Mouse (Mus musculus): ENCODE results near the gene Gm21764. TPM values are rescaled to one million over a fixed set of nuclear protein-coding genes. Genes with fewer than 3 reads are reported as not detected.

Gene Gm21764
- not detected in 2 replicates for polyA plus RNA-seq (2012; rRNA removed)

GRCm38 (mm10) chrY:18061712-18062111, at the start of gene Gm21764:
TSS of gene Gm21764 (minus strand) at chrY:18061812.

DNA sequence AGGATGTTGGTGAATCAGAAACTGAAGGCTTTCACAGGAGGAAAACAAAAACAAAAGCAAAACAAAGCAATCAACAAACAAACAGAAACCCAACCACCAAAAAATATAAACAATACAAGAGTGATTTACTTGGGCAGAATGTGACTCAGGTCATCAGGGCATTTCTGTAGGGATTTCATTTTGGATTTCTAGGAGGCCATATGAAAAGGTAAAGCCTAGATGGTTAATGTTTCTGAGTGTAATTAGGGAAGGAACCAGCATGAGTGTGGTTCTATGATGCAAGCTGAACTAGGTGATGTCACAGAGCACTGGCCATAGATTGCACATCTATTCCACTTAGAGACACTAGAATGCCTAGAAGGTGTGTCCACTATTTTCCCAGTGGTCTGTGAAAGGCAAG, 27.2 kb upstream of the Gm21764 start, which contains the start of gene Ssty1:
Ssty1 (plus strand) TSS at position 301 of the 400 bp plus-strand sequence.

Other genes starting within 250 kb of the Gm21764 start
- gene Gm21904, start 215.5 kb downstream of the Gm21764 start, polyA plus RNA-seq (2012; rRNA removed): not detected in 2 replicates
- gene Gm20772, start 187.1 kb downstream of the Gm21764 start, polyA plus RNA-seq (2012; rRNA removed): not detected in 2 replicates
- gene Gm20831, start 187.1 kb downstream of the Gm21764 start, polyA plus RNA-seq (2012; rRNA removed): not detected in 2 replicates
- gene Srsy, start 124.5 kb downstream of the Gm21764 start, polyA plus RNA-seq (2012; rRNA removed): not detected in 2 replicates
- not detected in 2 replicates for gene Ssty1, start 27.3 kb upstream of the Gm21764 start, polyA plus RNA-seq (2012; rRNA removed)